Mouse (Mus musculus) heart, embryonic 11.5 days (tissue): ENCODE results near the gene Usp34. TPM values are rescaled to one million over a fixed set of nuclear protein-coding genes. Genes with fewer than 3 reads are reported as not detected.
A peak's percentile ranks its signal among the peaks of the same experiment; 100 is the strongest.
"Not testable (repeated sequence)": the region's sequence is repeated elsewhere in the genome, so short reads cannot be mapped to it uniquely, and the experiment has no call there.

Experiments used
- ATAC-seq: fragments of 200-750 bp; cut with Nextera tagmentation; replicated peaks from 2 replicates; pipeline ENCODE4 v1.8.0; 2017; ENCODE audit warnings: moderate library complexity; ENCODE audit not compliant: insufficient number of reproducible peaks, low FRiP score, low TSS enrichment
- H3K27ac ChIP-seq: fragments of 300-500 bp; sonication (generic); 2 replicates; pipeline ENCODE4 v1.5.1; 2014; ENCODE audit warnings: mild to moderate bottlenecking, low read depth, low read length
- H3K27me3 ChIP-seq: fragments of 300-500 bp; sonication (generic); 2 replicates; pipeline ENCODE4 v1.6.1; 2014; ENCODE audit warnings: mild to moderate bottlenecking, low read length, mixed read lengths; ENCODE audit not compliant: control insufficient read depth, insufficient read depth
- H3K36me3 ChIP-seq: fragments of 300-500 bp; sonication (generic); 2 replicates; pipeline ENCODE4 v1.6.1; 2014; ENCODE audit warnings: mild to moderate bottlenecking, low read length, moderate library complexity, mixed read lengths; ENCODE audit not compliant: control insufficient read depth, insufficient read depth
- H3K4me1 ChIP-seq: fragments of 300-500 bp; sonication (generic); 2 replicates; pipeline ENCODE4 v1.6.1; 2014; ENCODE audit warnings: low read length; ENCODE audit not compliant: control insufficient read depth, insufficient read depth
- H3K4me2 ChIP-seq: fragments of 300-500 bp; sonication (generic); 2 replicates; pipeline ENCODE4 v1.6.1; 2014; ENCODE audit warnings: mild to moderate bottlenecking, moderate library complexity
- H3K4me3 ChIP-seq: fragments of 300-500 bp; sonication (generic); 2 replicates; pipeline ENCODE4 v1.5.1; 2014; ENCODE audit warnings: low read depth, low read length
- H3K9ac ChIP-seq: fragments of 300-500 bp; sonication (generic); 2 replicates; pipeline ENCODE4 v1.6.1; 2014; ENCODE audit warnings: mild to moderate bottlenecking, low read depth, low read length, moderate library complexity
- H3K9me3 ChIP-seq: fragments of 300-500 bp; sonication (generic); replicated peaks from 2 replicates; pipeline ENCODE4 v1.6.1; 2016; ENCODE audit warnings: low read length; ENCODE audit not compliant: control insufficient read depth
- WGBS: fragments of 180-500 bp; shearing (Covaris S2); extraction: QIAGEN DNeasy Blood & Tissue Kit; methylation state at CpG from one replicate; pipeline ENCODE4 v1.1.7; 2014; ENCODE audit not compliant: insufficient replicate concordance; 5-methylcytosine and 5-hydroxymethylcytosine counted together
- polyA plus RNA-seq: library from polyadenylated mRNA; unstranded; fragments of >200 nt; fragmentation: Nextera tagmentation; extraction: Ambion mirVana; gene quantifications from 2 replicates; pipeline ENCODE4 v1.2.1, GENCODE M21; 2014

Gene Usp34
- polyA plus RNA-seq, 1 experiment from 2014 or later = 26.8 TPM

- H3K36me3 ChIP-seq = 0 out of 2 replicates have a peak, but pooled peaks cover 8% of the 10 kb centered on the region
- peaks cover 10% of the 10 kb centered on the region for H3K4me1 ChIP-seq
- H3K9ac ChIP-seq = peak within 1 kb of the TSS; percentile 97
- ATAC-seq = peak; percentile 96
- H3K9me3 ChIP-seq = no peaks in the 10 kb centered on the region
- under 1% methylated on average over 44 of the region's 66 CpGs for whole genome bisulfite sequencing
- peak within 1 kb of the TSS; percentile 98 for H3K27ac ChIP-seq
- H3K4me3 ChIP-seq = peak within 1 kb of the TSS; percentile 91
- no peaks in the 10 kb centered on the region for H3K27me3 ChIP-seq
- peak within 1 kb of the TSS; percentile 71 for H3K4me2 ChIP-seq
These were observed 191.2 kb downstream of the Usp34 start, which contains the start of gene Ahsa2 for GRCm38 (mm10) chr11:23497718-23498509. TSS of gene Ahsa2 (minus strand) at chr11:23498030.

GRCm38 (mm10) chr11:23498609-23499008 is 191.9 kb downstream of the Usp34 start:
- Histone ChIP-seq H3K36me3 (0 out of 2 replicates have a peak, but pooled peaks cover 3% of the 10 kb centered on the region), H3K27me3 (no peaks in the 10 kb centered on the region), H3K4me3 (peak overlapping the region; percentile 91), H3K4me1 (peaks cover 10% of the 10 kb centered on the region), H3K9ac (peak overlapping the region; percentile 69; the same call in 1 of the 2 replicates), H3K9me3 (no peaks in the 10 kb centered on the region), H3K27ac (peak overlapping the region; percentile 47), H3K4me2 (peak overlapping the region; percentile 64)
- ATAC-seq = no peak
- 55% methylated on average over 5 of the region's 5 CpGs for WGBS

GRCm38 (mm10) chr11:23504801-23505200 is 198.1 kb downstream of the Usp34 start:
- H3K9ac ChIP-seq, ATAC-seq, H3K4me3 ChIP-seq, H3K4me1 ChIP-seq, H3K27me3 ChIP-seq, H3K4me2 ChIP-seq, H3K36me3 ChIP-seq, H3K9me3 ChIP-seq, H3K27ac ChIP-seq: not testable (repeated sequence)
- 79% methylated on average over 5 of the region's 5 CpGs for WGBS

GRCm38 (mm10) chr11:23514785-23515184 is 208.1 kb downstream of the Usp34 start:
- H3K36me3 ChIP-seq, H3K9ac ChIP-seq, H3K4me3 ChIP-seq, H3K4me2 ChIP-seq, H3K27ac ChIP-seq, ATAC-seq, H3K4me1 ChIP-seq, H3K9me3 ChIP-seq, H3K27me3 ChIP-seq: not testable (repeated sequence)
- 48% methylated on average over 3 of the region's 4 CpGs for WGBS

GRCm38 (mm10) chr11:23515315-23515714 is 208.6 kb downstream of the Usp34 start:
- Histone ChIP-seq H3K27me3 (no peaks in the 10 kb centered on the region), H3K9ac (no peak overlapping the region)
- WGBS = 62% methylated on average over 2 of the region's 2 CpGs

GRCm38 (mm10) chr11:23518981-23519380 is 212.3 kb downstream of the Usp34 start:
- no peak overlapping the region for H3K4me2 ChIP-seq
- H3K9me3 ChIP-seq = no peaks in the 10 kb centered on the region
- H3K27me3 ChIP-seq = no peaks in the 10 kb centered on the region
- H3K4me3 ChIP-seq = no peak overlapping the region
- H3K4me1 ChIP-seq = no peaks in the 10 kb centered on the region
- H3K36me3 ChIP-seq = no peaks in the 10 kb centered on the region
- H3K9ac ChIP-seq = no peak overlapping the region
- no peak overlapping the region for H3K27ac ChIP-seq
- no peak for ATAC-seq
- 81% methylated on average over 3 of the region's 3 CpGs for WGBS

More at GRCm38 (mm10) chr11:23515315-23515714, 208.6 kb downstream of the Usp34 start:
- no peak overlapping the region for H3K4me2 ChIP-seq
- ATAC-seq = no peak
- no peaks in the 10 kb centered on the region for H3K36me3 ChIP-seq
- no peak overlapping the region for H3K27ac ChIP-seq
- H3K9me3 ChIP-seq = no peaks in the 10 kb centered on the region
- H3K4me3 ChIP-seq = no peak overlapping the region
- H3K4me1 ChIP-seq = no peaks in the 10 kb centered on the region

- 41% methylated on average over 5 of the region's 5 CpGs for WGBS
- Histone ChIP-seq H3K9me3 (no peaks in the 10 kb centered on the region), H3K4me2 (no peak within 1 kb of the TSS), H3K27me3 (no peaks in the 10 kb centered on the region), H3K36me3 (no peaks in the 10 kb centered on the region), H3K4me3 (no peak within 1 kb of the TSS), H3K4me1 (no peaks in the 10 kb centered on the region), H3K9ac (no peak within 1 kb of the TSS), H3K27ac (no peak within 1 kb of the TSS)
- no peak for ATAC-seq
These were observed 213.9 kb downstream of the Usp34 start, which contains the start of gene 1700093K21Rik for GRCm38 (mm10) chr11:23520473-23521205. TSS of gene 1700093K21Rik (minus strand) at chr11:23521155.

GRCm38 (mm10) chr11:23537446-23537845 is 230.8 kb downstream of the Usp34 start:
- no peak for ATAC-seq
- H3K27me3 ChIP-seq = no peaks in the 10 kb centered on the region
- no peaks in the 10 kb centered on the region for H3K36me3 ChIP-seq
- WGBS = 75% methylated on average over 2 of the region's 2 CpGs
- no peak overlapping the region for H3K9ac ChIP-seq
- H3K4me3 ChIP-seq = no peak overlapping the region
- no peak overlapping the region for H3K27ac ChIP-seq
- H3K4me2 ChIP-seq = no peak overlapping the region
- H3K4me1 ChIP-seq = no peaks in the 10 kb centered on the region
- no peaks in the 10 kb centered on the region for H3K9me3 ChIP-seq
